Mouse (Mus musculus) cortical plate, adult 2 months (tissue): ENCODE results near the gene Slc38a1.
"Not testable (repeated sequence)": the region's sequence is repeated elsewhere in the genome, so short reads cannot be mapped to it uniquely, and the experiment has no call there.

Experiments
- CTCF ChIP-seq: fragments of 200-500 bp; IDR thresholded peaks from 2 replicates; pipeline ENCODE4 v1.5.1; 2011; ENCODE audit warnings: mild to moderate bottlenecking, control low read depth, low read length; ENCODE audit not compliant: insufficient read depth; ENCODE audit errors: extremely low read depth
- POLR2A ChIP-seq: fragments of 200-500 bp; IDR thresholded peaks from 2 replicates; pipeline ENCODE4 v1.6.1; 2011; ENCODE audit warnings: mild to moderate bottlenecking, low read length, control low read depth; ENCODE audit not compliant: insufficient read depth; ENCODE audit errors: extremely low read depth

DNA sequence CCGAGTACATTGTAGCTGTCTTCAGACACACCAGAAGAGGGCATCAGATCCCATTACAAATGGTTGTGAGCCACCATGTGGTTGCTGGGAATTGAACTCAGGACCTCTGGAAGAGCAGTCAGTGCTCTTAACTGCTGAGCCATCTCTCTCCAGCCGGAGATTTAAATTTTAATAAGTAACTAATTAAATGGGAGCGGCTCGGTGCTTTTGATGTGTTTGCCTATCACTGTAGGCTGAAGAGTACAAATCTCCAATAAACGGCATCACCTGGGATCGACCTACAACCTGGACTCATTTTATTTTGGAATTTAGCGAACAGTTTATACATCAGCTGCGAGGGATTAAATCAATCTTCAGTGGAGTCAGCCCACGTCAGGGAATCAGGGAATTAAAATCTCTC is 17.7 kb downstream of the Slc38a1 start:
- not testable (repeated sequence) for TF ChIP-seq POLR2A, CTCF
